Mouse (Mus musculus) adrenal gland, adult 18-20 months (tissue): ENCODE measurements around the gene Igbp1b. TPM values are rescaled to one million over a fixed set of nuclear protein-coding genes. Genes with fewer than 3 reads are reported as not detected.

ENCODE experiments used
- DNase-seq, 2 experiments: peaks; one replicate each; pipeline ENCODE4 v3.0.0; 2021 to 2022; ENCODE audit warnings: low spot score in 2 of 2
- long read RNA-seq, 2 experiments: library from polyadenylated mRNA; stranded (forward); transcript quantifications; one replicate each; pipeline ENCODE4 v2.0.0; 2021
- total RNA-seq, 2 experiments: library from RNA; stranded (reverse); gene quantifications; 1 replicate in 1 of 2; 2 replicates in 1 of 2; pipeline ENCODE4 v1.2.3; 2021

Gene Igbp1b
- not detected for total RNA-seq
- long read RNA-seq, experiment 1, result 0 reads
- long read RNA-seq, experiment 2, result 0 reads

DNA sequence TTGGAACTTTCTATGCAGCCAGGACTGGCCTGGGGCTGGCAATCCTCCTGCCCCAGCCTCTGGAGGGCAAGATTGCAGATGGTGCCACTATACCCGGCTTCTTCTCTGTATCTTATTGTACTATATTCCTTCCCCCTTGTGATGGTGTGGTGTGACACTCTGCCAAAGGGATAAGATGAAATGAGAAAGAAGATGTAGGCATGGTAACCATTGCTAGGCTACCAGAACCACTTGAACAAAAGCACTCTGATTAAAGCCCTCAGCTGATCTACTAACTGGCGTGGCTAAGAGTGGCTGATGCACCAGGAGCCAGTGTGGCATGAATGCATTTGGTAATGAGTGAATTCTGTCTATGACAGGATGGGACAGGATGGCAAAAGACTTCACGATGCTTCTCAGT lies at the start of gene Igbp1b:
Gene Igbp1b (minus strand): TSS at position 29 of the 400 bp plus-strand sequence.
- no peak for DNase-seq

DNA sequence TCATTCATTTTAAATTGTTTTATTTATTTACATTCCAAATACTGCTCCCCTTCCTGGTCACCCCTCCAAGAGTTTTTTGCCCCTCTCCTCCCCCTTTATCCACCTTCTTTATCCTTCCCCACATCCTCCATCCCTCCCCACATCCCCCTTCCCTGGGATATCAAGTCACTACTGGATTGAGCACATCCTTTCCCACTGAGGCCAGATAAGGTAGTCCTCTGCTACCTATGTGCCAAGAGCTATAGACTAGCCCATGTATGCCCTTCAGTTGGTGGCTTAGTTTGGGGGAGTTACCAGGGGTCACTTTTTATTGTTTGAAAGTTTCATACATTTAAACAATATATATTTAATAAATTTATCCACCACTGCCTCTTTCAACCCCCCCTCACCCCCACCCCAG lies 24.6 kb upstream of the Igbp1b start:
- no peak for DNase-seq

GRCm38 (mm10) chr6:138672704-138673141 lies 14.4 kb upstream of the Igbp1b start:
- no peak for DNase-seq

DNA sequence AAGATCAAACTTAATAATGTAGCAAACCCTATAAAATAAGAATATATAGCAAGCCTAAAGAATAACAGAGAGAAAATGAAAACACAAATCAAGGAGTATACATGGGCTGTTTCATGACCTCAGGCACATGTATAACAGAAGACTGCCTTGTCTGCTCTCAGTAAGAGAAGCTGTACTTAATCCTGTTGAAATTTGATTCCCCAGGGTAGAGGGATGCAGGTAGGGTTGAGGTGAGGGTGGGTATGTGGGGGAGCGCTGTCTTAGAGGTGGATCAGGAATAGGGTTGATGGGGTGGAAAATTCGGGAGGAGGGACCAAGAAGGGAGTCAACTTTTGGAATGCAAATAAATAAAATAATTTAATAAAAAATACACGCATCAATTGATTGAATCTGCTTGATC lies 7.1 kb upstream of the Igbp1b start:
- no peak for DNase-seq

- DNase-seq, result no peak
Measured at GRCm38 (mm10) chr6:138645604-138646003, 12.7 kb downstream of the Igbp1b start.

GRCm38 (mm10) chr6:138639351-138639750 lies 19.0 kb downstream of the Igbp1b start:
- no peak for DNase-seq

GRCm38 (mm10) chr6:138620786-138621185 lies 37.6 kb downstream of the Igbp1b start:
- peak in 1 of 2 experiments; percentile 4 for DNase-seq

GRCm38 (mm10) chr6:138618396-138618795 lies 39.9 kb downstream of the Igbp1b start:
- peak in 1 of 2 experiments; percentile 11 for DNase-seq

Other genes starting within 250 kb of the Igbp1b start
- under 1 TPM; 0.48 to 0.76 TPM for gene Lmo3, start 76.6 kb downstream of the Igbp1b start, total RNA-seq